Mouse (Mus musculus) CD8-positive naive resting alpha-beta T cell, adult 2 months (primary cell): ENCODE results near the gene Phb2.

Source experiments
- DNase-seq, 2 experiments: peaks; one replicate each; pipeline ENCODE4 v3.0.0; 2022; ENCODE audit warnings: low read depth in 2 of 2, low spot score in 2 of 2

The Phb2 gene

DNA sequence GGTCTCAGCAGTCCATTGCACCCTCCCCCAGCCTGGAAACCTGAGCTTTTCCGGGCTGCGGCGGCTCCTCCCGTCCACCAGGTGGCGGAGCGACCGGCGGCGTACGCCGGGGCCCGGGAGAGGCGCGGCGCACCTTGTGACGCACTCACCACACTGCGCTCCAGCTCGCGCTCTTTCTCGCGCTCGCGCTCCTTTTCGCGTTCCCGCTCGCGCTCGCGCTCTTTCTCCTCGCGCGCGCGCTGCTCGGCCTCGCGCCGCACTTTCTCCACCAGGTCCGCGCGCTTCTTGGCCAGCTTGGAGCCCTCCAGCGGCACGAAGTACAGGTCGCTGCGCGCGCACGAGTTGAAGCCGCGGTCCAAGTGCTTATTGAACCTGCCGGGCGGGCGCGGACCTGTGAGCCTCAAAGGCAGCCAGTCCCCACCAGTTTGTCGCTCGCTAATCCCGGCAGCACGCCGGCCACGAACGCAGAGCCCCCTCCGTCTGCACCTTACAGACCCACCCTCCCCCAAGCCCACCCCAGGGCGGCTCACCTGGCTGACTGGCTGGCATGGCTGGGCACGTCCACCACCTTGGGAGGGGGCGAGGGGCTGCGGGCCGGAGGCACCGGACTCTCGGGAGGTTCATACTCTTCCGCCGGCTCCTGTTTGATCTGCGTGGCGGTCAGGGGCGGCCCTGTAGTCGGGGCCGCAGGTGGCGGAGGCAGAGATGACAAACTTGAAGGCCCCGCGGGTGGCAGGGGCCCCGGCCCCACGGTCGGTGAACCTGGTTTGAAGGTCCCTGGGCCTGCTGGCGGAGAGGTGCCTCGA, 33.6 kb downstream of the Phb2 start:
- peak; percentile 88 to 91 for DNase-seq

- DNase-seq, result no peak
Measured at GRCm38 (mm10) chr6:124746296-124746605, 34.1 kb downstream of the Phb2 start.

GRCm38 (mm10) chr6:124746654-124747632, 34.8 kb downstream of the Phb2 start:
- DNase-seq, result no peak

DNA sequence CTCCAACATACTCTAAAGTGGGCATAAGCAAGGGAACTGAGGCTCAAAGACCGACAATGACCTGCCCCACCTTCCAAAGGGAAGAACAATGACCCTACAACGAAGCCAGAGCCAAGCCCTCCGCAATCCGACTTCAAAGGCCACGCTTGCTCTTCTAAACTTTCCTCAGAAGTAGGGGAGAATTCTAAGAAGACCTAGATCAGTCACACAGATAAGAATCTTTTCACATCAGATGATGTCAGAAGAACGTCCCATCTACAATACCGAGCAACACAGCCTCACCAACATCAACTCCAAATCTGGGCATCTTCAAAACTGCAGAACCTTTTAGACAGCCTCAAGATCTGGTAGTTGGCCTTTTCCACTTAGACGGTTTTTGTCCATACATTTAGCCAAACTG, 38.3 kb downstream of the Phb2 start:
- DNase-seq, result peak; percentile 51 to 66

DNA sequence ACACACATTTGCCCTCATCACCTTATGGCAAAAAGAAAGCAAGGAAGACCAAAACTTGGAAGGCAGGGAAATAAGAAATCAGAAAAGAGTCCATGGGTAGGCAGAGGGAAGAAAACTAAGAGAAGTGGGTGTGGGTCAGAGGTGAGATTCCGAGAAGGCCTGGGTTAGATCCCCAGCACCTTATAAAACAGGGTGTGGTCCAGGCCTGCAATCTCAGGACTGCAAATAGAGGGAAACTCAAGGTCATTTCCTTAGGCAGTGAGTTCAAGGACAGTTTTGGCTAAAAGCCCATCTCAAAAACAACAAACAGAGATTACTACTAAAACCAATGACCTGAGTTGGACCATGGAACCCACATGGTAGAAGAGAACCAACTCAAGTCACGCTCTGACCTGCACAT, 41.7 kb downstream of the Phb2 start:
- DNase-seq, result no peak

DNA sequence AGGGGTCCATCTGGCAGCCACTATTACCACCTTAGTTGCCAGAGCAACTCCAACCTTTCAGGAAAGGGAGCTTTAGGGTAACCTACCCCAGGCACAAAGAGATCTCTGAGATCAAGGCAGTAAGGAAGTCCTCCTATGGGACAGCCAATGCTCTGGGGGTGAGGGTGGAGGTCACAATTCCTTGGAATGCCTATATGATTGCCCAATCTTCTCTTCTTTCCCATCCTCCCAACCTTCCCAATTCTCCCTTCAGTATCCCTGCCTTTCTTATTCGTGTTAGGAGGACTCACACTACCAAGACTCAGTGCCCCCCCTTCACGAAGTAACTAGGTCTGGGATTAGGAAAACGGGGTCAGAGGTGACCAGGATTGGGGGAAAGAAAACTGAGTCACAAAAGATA, 43.2 kb downstream of the Phb2 start:
- no peak for DNase-seq

DNA sequence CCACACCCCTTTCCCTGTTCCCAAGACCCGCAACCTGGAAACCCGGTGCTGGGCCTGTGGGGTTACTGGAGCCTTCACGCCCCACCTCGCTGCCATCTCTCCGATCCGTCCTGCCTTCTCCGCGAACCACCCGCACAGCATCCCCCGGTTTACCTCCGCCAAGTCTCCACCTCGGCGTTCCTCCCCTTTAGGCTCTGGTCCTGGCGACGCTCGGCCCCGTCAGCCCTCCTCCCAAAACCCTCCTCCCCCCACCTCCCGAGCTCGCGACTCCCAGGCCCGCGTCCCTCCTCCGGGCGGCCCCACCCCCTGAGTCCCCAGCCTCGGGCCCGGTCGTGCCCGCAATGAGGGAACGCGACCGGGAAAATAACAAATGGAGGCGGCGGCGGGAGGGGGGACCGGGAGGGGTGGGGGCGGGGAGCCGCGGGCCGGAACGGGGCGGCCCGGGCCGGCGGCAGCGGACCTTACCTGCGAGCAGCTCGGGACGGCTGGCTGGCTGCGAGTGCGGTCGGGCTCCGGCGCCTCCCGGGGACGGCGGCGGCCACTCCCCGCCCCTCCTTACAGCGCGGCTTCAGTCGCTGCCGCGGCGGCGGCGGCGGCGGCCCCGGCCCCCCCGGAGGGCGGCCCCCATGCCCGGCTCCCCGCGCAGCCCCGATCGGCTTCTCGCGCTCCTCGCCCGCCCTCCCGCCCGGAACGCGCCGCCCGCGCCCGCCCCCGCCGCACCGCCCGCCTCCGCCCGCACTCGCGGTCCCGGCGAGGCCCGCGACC, 43.9 kb downstream of the Phb2 start, which contains the start of the genes Gm45234 and Atn1:
Gene Gm45234 (minus strand): TSS at position 191 of the 765 bp plus-strand sequence.
Gene Atn1 (minus strand): TSS at position 694 of the 765 bp plus-strand sequence.
- DNase-seq, result peak in 1 of 2 experiments; percentile 27

GRCm38 (mm10) chr6:124756652-124757350, 44.7 kb downstream of the Phb2 start:
- DNase-seq, result peak in 1 of 2 experiments; percentile 25

- DNase-seq, result no peak
Measured at GRCm38 (mm10) chr6:124757351-124757880, 45.3 kb downstream of the Phb2 start.

GRCm38 (mm10) chr6:124757909-124758848, 46.0 kb downstream of the Phb2 start:
- DNase-seq, result no peak

- no peak for DNase-seq
Measured at GRCm38 (mm10) chr6:124758849-124759232, 46.7 kb downstream of the Phb2 start.

- peak; percentile 88 to 92 for DNase-seq
Measured at GRCm38 (mm10) chr6:124759259-124759658, 47.1 kb downstream of the Phb2 start.

DNA sequence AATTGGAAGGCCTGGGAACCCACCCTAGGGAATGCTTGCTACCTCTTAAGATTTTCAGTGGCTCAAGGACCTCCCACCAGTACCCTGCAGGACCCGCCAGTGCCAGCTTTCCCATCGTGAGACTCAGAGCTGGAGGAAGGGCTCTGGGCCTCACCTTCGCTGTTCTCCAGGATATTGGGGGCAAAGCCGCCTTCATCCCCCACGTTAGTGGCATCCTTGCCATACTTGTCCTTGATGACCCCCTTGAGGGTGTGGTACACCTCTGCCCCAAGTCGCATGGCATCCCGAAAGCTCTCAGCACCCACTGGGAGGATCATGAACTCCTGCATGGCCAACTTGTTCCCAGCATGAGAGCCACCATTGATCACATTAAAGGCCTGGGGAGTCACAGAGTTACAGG, 53.8 kb downstream of the Phb2 start:
- DNase-seq, result no peak
